Mouse (Mus musculus) G1E-ER4 (cell line): ENCODE measurements around the gene Slc38a4. TPM values are rescaled to one million over a fixed set of nuclear protein-coding genes. Genes with fewer than 3 reads are reported as not detected.

Experiments used
- GATA1 ChIP-seq: IDR thresholded peaks from one replicate; pipeline ENCODE4 v1.8.0; 2012; ENCODE audit warnings: low read length, inconsistent platforms
- polyA plus RNA-seq: library from polyadenylated mRNA; stranded (reverse); fragments of >175 nt; gene quantifications from 2 replicates; pipeline ENCODE4 v1.2.3, GENCODE M21; 2012

The Slc38a4 gene
- polyA plus RNA-seq, 1 experiment, result not detected

GRCm38 (mm10) chr15:97003851-97004524, 51.8 kb downstream of the Slc38a4 start:
- no peak for TF ChIP-seq GATA1

GRCm38 (mm10) chr15:97003186-97003585, 52.6 kb downstream of the Slc38a4 start:
- no peak for TF ChIP-seq GATA1

- TF ChIP-seq GATA1, result no peak
These were observed 53.0 kb downstream of the Slc38a4 start for GRCm38 (mm10) chr15:97002752-97003151.

GRCm38 (mm10) chr15:97001886-97002285, 53.9 kb downstream of the Slc38a4 start:
- TF ChIP-seq GATA1, result no peak

GRCm38 (mm10) chr15:97001416-97001815, 54.3 kb downstream of the Slc38a4 start:
- no peak for TF ChIP-seq GATA1

- TF ChIP-seq GATA1, result no peak
These were observed 55.2 kb downstream of the Slc38a4 start for GRCm38 (mm10) chr15:97000319-97001251.

- TF ChIP-seq GATA1, result no peak
These were observed 56.4 kb downstream of the Slc38a4 start for GRCm38 (mm10) chr15:96999401-96999800.

- TF ChIP-seq GATA1, result no peak
These were observed 70.1 kb downstream of the Slc38a4 start for GRCm38 (mm10) chr15:96985618-96986017.

GRCm38 (mm10) chr15:96983581-96984330, 72.0 kb downstream of the Slc38a4 start:
- no peak for TF ChIP-seq GATA1

- no peak for TF ChIP-seq GATA1
These were observed 80.6 kb downstream of the Slc38a4 start for GRCm38 (mm10) chr15:96975125-96975524.

- TF ChIP-seq GATA1, result no peak
These were observed 81.6 kb downstream of the Slc38a4 start for GRCm38 (mm10) chr15:96974131-96974530.

GRCm38 (mm10) chr15:96973370-96973769, 82.4 kb downstream of the Slc38a4 start:
- TF ChIP-seq GATA1, result no peak

GRCm38 (mm10) chr15:96972706-96973274, 83.0 kb downstream of the Slc38a4 start:
- no peak for TF ChIP-seq GATA1

- TF ChIP-seq GATA1, result no peak
These were observed 83.8 kb downstream of the Slc38a4 start for GRCm38 (mm10) chr15:96971906-96972305.

- no peak for TF ChIP-seq GATA1
These were observed 86.0 kb downstream of the Slc38a4 start for GRCm38 (mm10) chr15:96969792-96970191.
